Mouse (Mus musculus): ENCODE data around the gene Fam243.

The Fam243 gene

GRCm38 (mm10) chr16:92321341-92321740 lies at the start of gene Fam243:
Gene Fam243 (minus strand): TSS chr16:92321441.
- DNase-seq (ENCODE audit: low spot score), result no peak

DNA sequence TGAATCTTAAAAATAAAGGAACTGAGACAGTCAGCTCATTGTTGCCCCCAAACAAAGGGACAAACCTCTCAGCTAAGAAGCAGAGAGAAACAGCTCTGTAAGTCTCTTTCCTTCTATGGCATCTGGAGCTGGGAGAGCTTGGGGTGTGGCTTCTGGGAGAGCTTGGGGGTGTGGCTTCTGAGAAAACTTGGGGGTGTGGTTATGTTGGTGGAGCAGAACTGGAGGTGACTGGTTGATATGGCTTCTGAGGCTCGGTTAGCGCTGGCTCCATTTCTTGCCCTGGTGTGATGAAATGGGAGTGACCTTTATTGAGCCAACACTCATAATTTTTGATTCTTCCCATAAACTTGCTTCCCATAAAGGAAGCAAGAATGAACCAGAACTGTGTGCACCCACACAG lies 48.0 kb upstream of the Fam243 start:
- no peak for DNase-seq (ENCODE audit: low spot score)

DNA sequence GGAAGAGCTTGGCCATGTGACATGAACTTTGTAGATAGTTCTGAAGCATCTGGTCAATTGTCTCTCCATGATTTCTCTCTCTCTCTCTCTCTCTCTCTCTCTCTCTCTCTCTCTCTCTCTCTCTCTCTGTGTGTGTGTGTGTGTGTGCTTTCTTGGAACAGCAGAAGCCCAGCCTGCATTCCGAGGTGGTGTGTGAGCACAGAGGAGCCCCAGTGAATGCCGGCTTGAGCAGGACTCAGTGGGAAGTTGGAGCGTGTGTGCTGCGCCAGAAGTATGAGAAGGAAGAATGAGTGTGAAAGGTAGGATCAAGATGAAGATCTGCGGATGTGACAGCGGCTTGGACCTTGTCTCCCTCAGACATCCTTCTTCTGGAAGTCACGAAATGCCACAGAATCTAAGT lies 44.2 kb upstream of the Fam243 start:
- DNase-seq (ENCODE audit: low spot score), result no peak

GRCm38 (mm10) chr16:92360711-92361110 lies 39.5 kb upstream of the Fam243 start:
- DNase-seq (ENCODE audit: low spot score), result no peak

DNA sequence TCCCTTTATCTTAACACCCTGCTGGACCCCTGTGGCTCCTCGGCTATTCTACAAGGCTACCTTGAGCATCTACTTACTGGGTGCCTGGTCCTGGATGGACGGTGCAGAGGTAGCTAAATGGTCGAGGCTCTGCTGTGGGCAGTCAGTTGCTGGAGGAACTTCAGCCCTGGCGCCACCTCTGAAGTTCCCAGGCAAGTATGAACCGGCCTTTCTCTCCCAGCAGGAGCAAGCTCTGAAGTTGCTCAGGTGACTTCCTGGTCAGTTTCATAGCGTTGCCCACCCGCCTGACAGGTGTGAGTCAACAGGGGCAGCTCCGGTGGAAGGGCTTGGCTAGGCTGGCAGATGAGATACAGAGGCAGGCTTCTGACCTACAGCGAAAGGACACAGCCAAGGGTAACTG lies 38.0 kb upstream of the Fam243 start, which contains the start of gene Kcne1:
Gene Kcne1 (minus strand): TSS at position 240 of the 400 bp plus-strand sequence.
- DNase-seq (ENCODE audit: low spot score), result no peak

GRCm38 (mm10) chr16:92358734-92359133 lies 37.5 kb upstream of the Fam243 start:
- no peak for DNase-seq (ENCODE audit: low spot score)

DNA sequence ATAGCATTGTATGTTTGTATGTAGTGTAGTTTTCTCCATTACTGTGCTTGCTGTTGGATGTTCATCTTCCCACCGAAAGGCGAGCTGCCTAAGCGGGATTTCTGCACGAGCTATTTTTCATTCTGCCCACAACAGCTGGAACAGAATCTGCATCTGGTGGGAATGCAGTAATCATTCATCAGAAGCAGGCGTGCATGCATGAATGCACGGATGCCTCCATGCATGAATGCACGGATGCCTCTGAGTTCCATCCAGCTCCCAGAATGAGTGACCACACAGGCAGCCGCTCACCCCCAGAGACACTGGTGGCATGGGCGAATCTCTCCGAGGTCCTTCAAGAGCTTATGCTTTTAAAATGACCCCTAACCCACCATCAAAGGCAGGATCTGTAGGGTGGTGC lies 36.3 kb upstream of the Fam243 start:
- DNase-seq (ENCODE audit: low spot score), result no peak

DNA sequence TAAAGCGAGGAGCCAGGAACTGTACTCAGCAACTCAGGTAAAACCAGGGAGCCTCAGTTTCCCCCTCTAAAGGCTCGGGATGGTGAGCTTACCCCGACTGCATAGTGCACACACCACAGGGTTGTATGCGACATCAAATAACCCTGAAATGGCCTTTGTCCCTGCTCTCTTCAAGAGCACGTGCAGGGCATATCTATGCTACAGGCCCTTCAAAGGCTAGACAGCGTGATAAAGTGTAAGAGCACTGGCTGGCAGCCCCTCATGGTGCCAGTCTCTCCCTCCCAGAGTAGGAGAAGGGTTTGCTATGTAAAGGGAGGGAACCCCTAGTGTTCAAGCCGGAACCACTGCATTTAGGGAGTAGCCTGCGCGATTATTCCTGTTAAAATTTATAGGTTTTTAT lies 35.8 kb upstream of the Fam243 start:
- DNase-seq (ENCODE audit: low spot score), result no peak

GRCm38 (mm10) chr16:92355982-92356381 lies 34.7 kb upstream of the Fam243 start:
- DNase-seq (ENCODE audit: low spot score), result no peak

DNA sequence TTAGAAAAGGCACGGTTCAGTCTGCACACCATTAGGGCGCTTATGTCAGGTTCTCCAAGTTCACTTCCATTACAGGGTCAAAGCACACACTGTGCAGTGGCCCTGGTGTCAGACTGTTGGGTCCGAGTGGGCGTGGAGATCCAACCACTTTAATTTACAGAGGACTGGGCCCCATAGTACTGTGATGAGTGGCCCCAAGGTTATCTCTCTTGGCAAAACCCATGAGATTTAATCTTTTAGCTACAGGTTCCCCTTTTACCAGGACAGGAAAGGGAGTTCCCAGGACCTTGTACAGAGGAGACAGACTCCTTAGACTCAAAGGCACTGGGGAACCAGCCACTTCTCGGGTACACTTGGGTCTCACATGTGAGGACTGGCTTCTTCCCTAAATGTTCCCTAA lies 34.1 kb upstream of the Fam243 start:
- DNase-seq (ENCODE audit: low spot score), result no peak

- no peak for DNase-seq (ENCODE audit: low spot score)
Measured at GRCm38 (mm10) chr16:92353897-92354296, 32.7 kb upstream of the Fam243 start.

DNA sequence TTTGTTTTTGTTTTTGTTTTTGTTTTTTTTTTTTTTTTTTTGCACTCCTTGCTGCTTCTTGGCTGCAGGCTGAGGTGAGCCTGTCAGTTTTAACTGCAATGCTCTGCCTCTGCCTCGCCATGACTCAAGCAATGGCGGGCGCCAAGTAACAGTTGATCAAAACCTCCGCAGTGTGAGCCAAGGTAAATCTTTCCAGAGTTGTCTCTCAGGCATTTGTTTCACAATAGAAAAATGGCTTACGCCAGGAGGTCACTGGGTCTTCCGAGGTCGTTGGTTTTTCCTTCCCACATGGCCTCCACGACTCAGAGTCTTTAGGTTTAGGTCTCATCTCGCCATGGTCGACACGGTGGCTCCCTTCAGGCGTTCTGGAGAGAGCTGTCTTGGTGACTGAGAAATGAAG lies 32.1 kb upstream of the Fam243 start:
- DNase-seq (ENCODE audit: low spot score), result no peak

DNA sequence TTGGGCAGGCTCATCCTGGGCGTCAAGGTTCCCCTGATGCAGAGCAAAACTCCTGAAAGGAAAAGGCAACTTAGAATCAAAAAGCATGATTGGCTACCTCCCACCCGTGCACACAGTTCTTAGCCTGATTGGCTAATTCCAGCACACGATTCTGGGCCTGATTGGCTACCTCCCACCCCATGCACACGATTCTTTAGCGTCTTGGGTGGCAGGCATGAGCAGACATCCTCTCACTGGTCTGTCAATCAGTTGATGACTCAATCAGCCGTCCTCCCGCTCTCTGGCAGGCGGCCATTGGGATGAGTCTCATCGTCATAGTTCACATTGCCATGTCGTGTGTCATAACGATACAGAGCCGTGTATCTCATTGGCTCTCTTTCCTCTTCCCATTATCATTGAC lies 27.7 kb upstream of the Fam243 start:
- peak; percentile 65 for DNase-seq (ENCODE audit: low spot score)

DNA sequence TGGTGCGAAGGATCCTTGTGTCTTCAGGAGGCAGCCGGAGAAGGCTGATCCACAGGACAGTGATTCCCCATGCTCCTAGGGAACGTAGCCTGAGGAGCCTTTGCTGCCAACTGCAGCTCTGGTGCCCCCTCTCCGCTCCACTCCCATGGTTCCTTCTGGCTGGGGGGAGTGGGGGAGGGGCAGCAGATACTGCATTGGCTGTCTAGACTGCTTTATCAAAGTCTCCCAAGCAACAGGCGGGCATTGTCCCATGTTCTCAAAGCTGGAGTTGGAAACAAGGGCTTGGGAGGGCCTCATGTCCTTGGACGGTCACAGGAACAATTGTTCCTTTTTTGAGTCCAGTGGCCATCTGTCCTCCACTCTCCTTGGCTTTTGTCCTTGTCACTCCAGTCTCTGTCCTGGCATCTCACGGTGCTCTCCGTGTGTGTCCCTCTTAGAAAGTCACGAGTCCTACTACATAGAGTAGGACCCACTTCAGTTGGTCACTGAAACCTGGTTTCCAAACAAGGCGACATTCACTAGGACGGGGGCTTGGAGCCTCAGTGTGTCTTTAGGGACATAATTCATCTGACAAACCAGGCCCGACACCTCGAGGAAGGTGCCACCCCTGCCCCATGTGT lies 25.2 kb upstream of the Fam243 start:
- no peak for DNase-seq (ENCODE audit: low spot score)

DNA sequence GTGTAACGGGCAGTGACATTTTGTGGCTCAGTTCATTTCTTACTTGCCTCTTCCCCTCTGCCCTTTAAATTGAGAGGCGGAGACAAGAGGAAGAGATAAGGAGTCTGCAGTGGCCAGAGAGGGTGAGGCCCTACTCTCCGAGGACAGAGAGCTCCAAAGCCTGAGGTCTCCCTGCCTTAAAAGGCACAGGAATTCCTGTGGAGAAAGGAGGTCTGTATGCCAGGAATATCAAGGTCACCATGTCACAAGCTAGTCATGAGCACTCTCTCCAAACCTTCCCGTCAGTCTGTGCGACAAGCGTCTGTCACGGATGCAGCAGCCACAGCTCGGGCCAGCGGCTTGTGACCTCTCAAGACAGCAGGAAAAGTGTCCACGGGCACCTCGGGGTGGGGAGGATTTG lies 23.9 kb upstream of the Fam243 start:
- no peak for DNase-seq (ENCODE audit: low spot score)

- DNase-seq (ENCODE audit: low spot score), result peak; percentile 78
Measured at GRCm38 (mm10) chr16:92340612-92341511, 19.6 kb upstream of the Fam243 start.

- peak; percentile 60 for DNase-seq (ENCODE audit: low spot score)
Measured at GRCm38 (mm10) chr16:92336280-92336679, 15.0 kb upstream of the Fam243 start.

DNA sequence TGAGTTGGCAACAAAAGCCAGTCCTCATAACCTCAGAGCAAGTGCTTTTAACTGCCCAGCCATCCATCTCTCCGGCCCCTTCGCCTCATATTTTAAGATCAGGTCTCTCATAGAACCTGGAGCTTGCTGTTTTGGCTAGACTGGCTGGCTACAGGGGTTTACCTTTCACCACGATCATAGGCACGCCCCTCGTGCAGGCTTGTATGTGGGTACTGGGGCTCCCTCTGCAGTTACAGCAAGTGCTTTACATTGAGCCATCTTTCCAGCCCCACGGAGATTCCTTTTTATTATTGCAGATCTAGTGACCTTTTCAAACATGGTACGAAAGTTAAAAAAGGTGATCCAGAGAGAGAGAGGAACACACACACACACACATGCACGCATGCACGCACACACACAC lies 13.4 kb upstream of the Fam243 start:
- DNase-seq (ENCODE audit: low spot score), result no peak

GRCm38 (mm10) chr16:92330966-92331365 lies 9.7 kb upstream of the Fam243 start:
- no peak for DNase-seq (ENCODE audit: low spot score)

GRCm38 (mm10) chr16:92327911-92328310 lies 6.7 kb upstream of the Fam243 start:
- DNase-seq (ENCODE audit: low spot score), result no peak

GRCm38 (mm10) chr16:92325062-92325406 lies 3.8 kb upstream of the Fam243 start:
- no peak for DNase-seq (ENCODE audit: low spot score)

DNA sequence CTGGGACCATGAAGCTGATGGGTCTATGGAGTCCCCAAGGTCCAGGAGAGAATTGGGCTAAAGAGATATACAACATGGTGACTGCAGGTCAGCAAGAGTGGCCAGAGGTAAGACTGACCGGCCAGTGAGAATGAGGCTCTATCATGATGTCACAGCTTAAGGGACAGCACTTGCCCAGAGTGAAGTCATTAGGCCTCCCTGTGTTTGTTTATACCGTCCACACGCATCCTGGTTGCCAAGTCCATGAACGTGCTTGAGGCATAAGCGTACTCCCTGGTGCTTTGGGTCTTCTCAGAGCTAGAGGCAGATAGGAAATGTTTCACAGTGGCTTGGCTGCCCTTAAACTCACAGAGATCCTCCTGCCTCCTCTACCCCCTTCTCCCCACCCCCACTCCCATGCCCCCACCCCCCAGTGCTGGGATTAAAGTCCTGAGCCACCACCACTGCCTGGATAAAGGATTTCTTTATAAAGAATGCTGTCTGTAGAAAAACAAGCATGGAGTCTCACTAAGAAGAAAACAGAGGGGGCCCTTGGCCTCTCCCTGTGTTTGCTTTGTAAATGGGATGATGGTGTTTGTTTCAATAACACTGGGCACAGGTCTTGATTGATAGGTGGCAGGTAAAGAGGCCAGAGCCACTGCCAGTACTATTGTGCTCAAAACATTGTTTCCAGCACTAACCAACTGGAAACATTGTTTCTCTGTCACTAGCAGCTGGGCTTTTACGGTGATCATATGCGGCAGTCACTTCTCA lies 3.2 kb upstream of the Fam243 start:
- no peak for DNase-seq (ENCODE audit: low spot score)

DNA sequence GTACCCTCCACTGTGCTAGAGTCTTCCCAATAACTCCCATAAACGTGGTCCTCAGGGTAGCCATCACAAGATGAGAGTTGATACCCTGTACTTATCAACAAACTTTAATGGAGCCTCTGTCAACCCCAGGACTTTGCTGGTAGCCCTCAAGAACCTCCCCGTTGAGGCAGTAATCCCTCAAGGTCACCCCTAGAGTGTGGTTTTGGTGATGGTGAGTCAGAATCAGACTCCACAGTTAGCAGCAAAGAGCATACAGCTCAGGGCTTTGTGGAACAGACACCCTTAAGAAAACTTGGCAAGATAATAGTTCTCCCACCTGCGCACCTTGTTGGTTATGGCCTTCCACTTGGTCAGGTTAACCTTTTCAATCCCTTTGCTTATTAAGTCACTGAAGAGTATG lies 880 bp downstream of the Fam243 start:
- no peak for DNase-seq (ENCODE audit: low spot score)

Data from MN1 (cell line).